Mouse (Mus musculus): ENCODE data around the gene Acox1. TPM values are rescaled to one million over a fixed set of nuclear protein-coding genes. Genes with fewer than 3 reads are reported as not detected.

Acox1 gene
- total RNA-seq, 4 experiments from 2014 or later, result 199 to 220 (median 213) TPM

GRCm38 (mm10) chr11:116212847-116213246, 14.0 kb upstream of the Acox1 start:
- no peak for DNase-seq (ENCODE audit: low spot score)

DNA sequence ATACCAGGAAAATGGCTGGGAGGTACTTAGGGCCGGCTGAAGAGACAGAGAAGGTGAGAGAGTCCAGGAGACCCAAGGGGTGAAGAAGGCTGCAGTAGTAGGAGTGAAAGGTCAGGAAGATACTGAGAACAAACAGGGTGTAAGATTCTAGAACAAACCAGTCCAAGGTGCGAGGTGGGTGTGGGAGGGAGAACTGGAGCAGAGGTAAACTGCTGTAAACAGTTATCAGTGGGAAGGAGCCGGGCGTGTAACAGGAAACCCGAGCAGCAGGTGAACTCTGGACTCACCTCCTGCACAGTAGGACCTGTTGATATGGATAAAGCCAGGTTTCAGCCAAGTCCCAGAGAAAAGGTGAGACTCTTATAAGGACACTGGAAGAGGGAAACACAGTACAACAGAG, 11.9 kb upstream of the Acox1 start:
- DNase-seq (ENCODE audit: low spot score), result no peak

- DNase-seq (ENCODE audit: low spot score), result no peak
Observed at GRCm38 (mm10) chr11:116209257-116209656, 10.4 kb upstream of the Acox1 start.

GRCm38 (mm10) chr11:116208660-116209059, 9.8 kb upstream of the Acox1 start:
- no peak for DNase-seq (ENCODE audit: low spot score)

DNA sequence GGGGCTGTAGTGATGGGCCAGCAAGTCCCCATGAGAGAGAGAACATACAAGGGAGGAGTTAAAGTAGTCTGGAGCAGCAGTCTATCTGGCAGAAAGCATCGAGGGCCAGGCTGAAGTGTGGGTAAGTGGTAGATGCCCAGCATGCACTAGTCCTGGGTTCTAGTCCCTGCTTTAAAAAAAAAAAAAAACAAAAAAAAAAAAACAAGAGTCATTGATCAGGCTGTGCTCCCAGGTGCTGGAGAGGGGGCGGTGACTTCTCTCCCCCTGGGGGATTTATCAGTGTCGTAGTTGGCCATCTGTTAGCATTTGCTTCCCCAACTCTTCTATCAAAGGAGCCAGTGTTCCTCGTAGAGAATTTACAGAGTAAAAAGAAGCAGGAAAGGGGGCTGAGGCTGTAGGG, 7.8 kb upstream of the Acox1 start:
- no peak for DNase-seq (ENCODE audit: low spot score)

- DNase-seq (ENCODE audit: low spot score), result no peak
Observed at GRCm38 (mm10) chr11:116203150-116203549, 4.3 kb upstream of the Acox1 start.

- no peak for DNase-seq (ENCODE audit: low spot score)
Observed at GRCm38 (mm10) chr11:116201151-116201550, 2.3 kb upstream of the Acox1 start.

- DNase-seq (ENCODE audit: low spot score), result no peak
Observed at GRCm38 (mm10) chr11:116198132-116198531, 713 bp downstream of the Acox1 start.

GRCm38 (mm10) chr11:116197584-116197906, 1.3 kb downstream of the Acox1 start:
- DNase-seq (ENCODE audit: low spot score), result no peak

GRCm38 (mm10) chr11:116196866-116197583, 1.8 kb downstream of the Acox1 start:
- no peak for DNase-seq (ENCODE audit: low spot score)

GRCm38 (mm10) chr11:116196336-116196735, 2.5 kb downstream of the Acox1 start:
- no peak for DNase-seq (ENCODE audit: low spot score)

DNA sequence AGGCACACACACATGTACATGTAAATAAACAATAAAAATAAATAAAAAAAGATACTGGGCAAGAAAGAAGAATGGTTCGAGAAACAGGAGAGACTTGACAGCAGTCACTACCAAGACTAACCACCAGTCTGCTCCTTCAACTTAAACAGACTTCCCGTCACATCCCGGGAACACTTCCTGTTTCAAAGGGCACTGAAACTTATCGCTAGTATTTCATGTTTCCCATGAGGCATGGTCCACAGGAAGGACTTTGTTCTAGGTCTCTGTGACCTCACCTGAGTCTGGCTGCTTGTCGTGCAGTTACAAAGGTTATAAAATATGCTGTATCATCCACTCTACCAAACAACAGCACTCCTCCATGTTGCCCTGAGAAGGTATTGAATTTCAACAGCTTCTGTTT, 3.6 kb downstream of the Acox1 start:
- no peak for DNase-seq (ENCODE audit: low spot score)

DNA sequence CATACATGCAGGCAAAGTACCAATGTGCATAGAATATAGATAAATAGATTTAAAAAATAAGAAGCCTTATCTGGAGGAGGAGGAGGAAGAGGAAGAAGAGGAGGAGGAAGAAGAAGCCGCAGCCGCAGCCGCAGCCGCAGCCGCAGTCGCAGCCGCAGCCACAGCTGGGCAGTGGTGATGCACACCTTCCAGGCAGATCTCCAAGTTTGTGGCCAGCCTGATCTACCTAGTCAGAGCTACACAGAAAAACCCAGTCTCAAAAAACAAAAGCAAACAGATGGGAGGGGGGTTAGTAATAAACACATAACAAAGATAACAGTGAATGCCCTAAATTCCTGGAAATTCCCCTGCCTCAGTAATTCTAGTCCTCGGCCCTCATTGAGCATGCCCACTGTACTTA, 4.2 kb downstream of the Acox1 start:
- no peak for DNase-seq (ENCODE audit: low spot score)

GRCm38 (mm10) chr11:116187226-116187930, 11.5 kb downstream of the Acox1 start:
- no peak for DNase-seq (ENCODE audit: low spot score)

- DNase-seq (ENCODE audit: low spot score), result no peak
Observed at GRCm38 (mm10) chr11:116186360-116186759, 12.5 kb downstream of the Acox1 start.

GRCm38 (mm10) chr11:116185836-116186235, 13.0 kb downstream of the Acox1 start:
- DNase-seq (ENCODE audit: low spot score), result no peak

DNA sequence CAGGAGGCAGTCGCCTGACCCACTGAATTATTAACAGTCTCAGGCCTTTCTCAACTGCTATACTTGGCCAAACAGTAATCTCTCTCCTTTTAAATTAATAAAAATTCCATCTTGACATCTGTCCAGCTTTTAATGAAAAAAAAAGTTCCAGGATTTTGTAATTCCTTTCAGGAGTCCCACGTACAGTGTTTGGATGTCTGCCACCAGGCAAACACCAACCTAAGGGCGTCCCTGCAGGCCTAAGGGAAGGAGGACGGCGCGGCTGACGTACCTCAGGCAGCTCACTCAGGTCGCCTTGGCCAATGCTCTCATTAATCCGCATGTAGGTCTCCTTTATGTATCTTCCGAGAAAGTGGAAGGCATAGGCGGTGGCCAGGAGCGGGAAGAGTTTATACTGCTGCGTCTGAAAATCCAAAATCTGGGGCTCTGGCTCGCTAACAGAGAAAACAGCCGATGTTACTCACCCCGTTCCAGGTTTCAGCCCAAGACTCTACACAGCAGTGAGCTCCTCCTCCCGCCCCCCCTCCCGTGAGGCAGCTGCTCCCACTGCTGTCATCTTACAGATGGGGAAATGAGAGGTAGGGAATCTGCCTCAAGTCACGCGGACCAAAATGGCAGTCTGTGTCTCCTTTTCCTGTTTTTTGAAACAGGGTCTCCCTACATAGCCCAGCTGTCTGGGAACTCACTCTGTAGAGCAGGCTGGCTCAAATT, 20.3 kb downstream of the Acox1 start:
- no peak for DNase-seq (ENCODE audit: low spot score)

GRCm38 (mm10) chr11:116176010-116176409, 22.8 kb downstream of the Acox1 start:
- no peak for DNase-seq (ENCODE audit: low spot score)

- DNase-seq (ENCODE audit: low spot score), result no peak
Observed at GRCm38 (mm10) chr11:116174775-116175448, 23.9 kb downstream of the Acox1 start.

GRCm38 (mm10) chr11:116171959-116172358, 26.9 kb downstream of the Acox1 start:
- no peak for DNase-seq (ENCODE audit: low spot score)

DNA sequence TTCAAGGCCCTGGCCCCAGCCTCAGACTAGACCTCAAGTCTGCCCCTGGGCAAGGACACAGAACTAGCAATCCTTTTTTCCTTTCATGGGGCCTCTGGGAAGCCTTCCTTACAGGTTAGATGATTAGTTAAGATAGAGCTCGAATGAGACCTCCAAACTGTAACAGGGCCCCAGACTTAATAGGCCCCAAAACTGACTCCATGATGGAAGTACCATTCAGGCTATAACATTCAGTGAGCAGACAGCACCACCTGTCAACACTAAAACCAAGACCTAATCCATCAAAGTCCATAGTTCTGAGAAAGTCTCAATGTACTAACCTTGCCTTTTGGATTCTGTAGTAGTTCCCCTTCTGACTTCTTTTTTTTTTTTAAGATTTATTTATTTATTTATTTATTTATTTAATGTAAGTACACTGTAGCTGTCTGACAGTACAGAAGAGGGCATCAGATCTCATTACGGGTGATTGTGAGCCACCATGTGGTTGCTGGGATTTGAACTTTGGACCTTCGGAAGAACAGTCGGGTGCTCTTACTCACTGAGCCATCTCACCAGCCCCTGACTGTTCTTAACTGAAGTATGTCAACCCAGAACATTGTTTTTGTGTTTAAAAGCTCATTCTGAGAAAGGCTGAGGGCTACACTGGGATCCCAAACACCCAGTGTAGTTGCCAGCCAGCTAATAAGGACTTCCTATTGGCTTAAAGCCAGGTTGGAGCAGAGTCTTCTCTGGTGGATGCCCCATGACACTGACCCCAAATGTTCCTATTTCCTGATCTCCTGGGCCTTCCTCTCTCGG, 28.6 kb downstream of the Acox1 start:
- no peak for DNase-seq (ENCODE audit: low spot score)
